Mouse (Mus musculus): ENCODE data around the gene Lax1.
"Not testable (repeated sequence)": the region's sequence is repeated elsewhere in the genome, so short reads cannot be mapped to it uniquely, and the experiment has no call there.

- not testable (repeated sequence) for TF ChIP-seq POLR2A (IDR thresholded peaks at IDR 0.05; ENCODE audit: low read depth, low read length); CTCF (IDR thresholded peaks at IDR 0.05; ENCODE audit: borderline replicate concordance, insufficient read depth, low read length)
Measured at GRCm38 (mm10) chr1:133701824-133702223, 11.9 kb upstream of the Lax1 start.

Data from embryonic fibroblast, embryonic 13.5 days (primary cell).